Mouse (Mus musculus) A20 (cell line): ENCODE measurements around the gene Ndufa13.
"Not testable (repeated sequence)": the region's sequence is repeated elsewhere in the genome, so short reads cannot be mapped to it uniquely, and the experiment has no call there.

Experiments
- DNase-seq: peaks from one replicate; pipeline ENCODE4 v3.0.0-alpha.2; 2011; ENCODE audit warnings: low read depth, low spot score

Gene Ndufa13

GRCm38 (mm10) chr8:69902163-69903062 is at the start of gene Ndufa13, which contains the start of the genes Tssk6 and Yjefn3:
Gene Ndufa13, minus strand, starts transcription at chr8:69902558.
Gene Tssk6, plus strand, starts transcription at chr8:69902184.
Gene Yjefn3, minus strand, starts transcription at chr8:69902712.
- no peak for DNase-seq

- DNase-seq: no peak
Observed at GRCm38 (mm10) chr8:69950300-69950699, 47.9 kb upstream of the Ndufa13 start.

GRCm38 (mm10) chr8:69942495-69942894 is 40.1 kb upstream of the Ndufa13 start:
- DNase-seq: not testable (repeated sequence)

GRCm38 (mm10) chr8:69940386-69940785 is 38.0 kb upstream of the Ndufa13 start:
- DNase-seq: no peak

GRCm38 (mm10) chr8:69939633-69940032 is 37.3 kb upstream of the Ndufa13 start:
- no peak for DNase-seq

- peak; percentile 28 for DNase-seq
Observed at GRCm38 (mm10) chr8:69938245-69938982, 36.1 kb upstream of the Ndufa13 start.

- no peak for DNase-seq
Observed at GRCm38 (mm10) chr8:69937466-69937865, 35.1 kb upstream of the Ndufa13 start.

GRCm38 (mm10) chr8:69936050-69936794 is 33.9 kb upstream of the Ndufa13 start:
- DNase-seq: no peak

- DNase-seq: no peak
Observed at GRCm38 (mm10) chr8:69935431-69935830, 33.1 kb upstream of the Ndufa13 start.

GRCm38 (mm10) chr8:69934582-69934981 is 32.2 kb upstream of the Ndufa13 start:
- no peak for DNase-seq

GRCm38 (mm10) chr8:69933811-69934210 is 31.5 kb upstream of the Ndufa13 start:
- no peak for DNase-seq

GRCm38 (mm10) chr8:69926901-69927300 is 24.5 kb upstream of the Ndufa13 start:
- no peak for DNase-seq

GRCm38 (mm10) chr8:69923986-69924385 is 21.6 kb upstream of the Ndufa13 start:
- no peak for DNase-seq

GRCm38 (mm10) chr8:69921141-69921540 is 18.8 kb upstream of the Ndufa13 start:
- no peak for DNase-seq

- DNase-seq: peak; percentile 86
Observed at GRCm38 (mm10) chr8:69919876-69920662, 17.7 kb upstream of the Ndufa13 start.

- DNase-seq: peak; percentile 90
Observed at GRCm38 (mm10) chr8:69919010-69919409, 16.7 kb upstream of the Ndufa13 start.

GRCm38 (mm10) chr8:69918506-69918905 is 16.1 kb upstream of the Ndufa13 start:
- DNase-seq: no peak

GRCm38 (mm10) chr8:69915748-69916147 is 13.4 kb upstream of the Ndufa13 start:
- no peak for DNase-seq

GRCm38 (mm10) chr8:69914526-69914925 is 12.2 kb upstream of the Ndufa13 start:
- DNase-seq: no peak

GRCm38 (mm10) chr8:69912478-69913074 is 10.2 kb upstream of the Ndufa13 start:
- no peak for DNase-seq

- DNase-seq: no peak
Observed at GRCm38 (mm10) chr8:69911917-69912316, 9.6 kb upstream of the Ndufa13 start.
